Mouse (Mus musculus): ENCODE data around the gene Rpn1.
"Not testable (repeated sequence)": the region's sequence is repeated elsewhere in the genome, so short reads cannot be mapped to it uniquely, and the experiment has no call there.

DNA sequence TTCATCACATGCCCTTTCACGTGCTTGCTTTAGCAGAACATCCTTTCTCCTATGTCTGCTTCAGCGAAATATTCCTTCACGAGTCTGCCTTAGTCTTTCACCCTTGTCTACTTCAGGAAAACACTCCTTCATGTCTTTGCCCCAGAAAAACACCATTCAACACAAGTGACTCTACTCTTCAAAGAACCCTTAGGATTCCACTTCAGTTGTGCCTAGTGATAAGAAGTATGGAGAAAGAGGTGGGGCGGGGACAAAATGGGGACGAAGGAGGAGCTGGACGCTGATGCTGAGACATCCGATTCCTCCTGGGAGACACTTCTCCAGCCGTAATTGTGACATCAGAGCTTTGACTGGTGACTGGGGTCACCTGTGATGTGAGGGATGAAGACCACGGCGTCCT, 41.5 kb downstream of the Rpn1 start:
- not testable (repeated sequence) for TF ChIP-seq MAX (IDR thresholded peaks at IDR 0.05; ENCODE audit: low read depth); POLR2A (IDR thresholded peaks at IDR 0.05; ENCODE audit: insufficient read length, low read depth); USF1 (IDR thresholded peaks at IDR 0.05; ENCODE audit: low read depth); MYOG (IDR thresholded peaks at IDR 0.05; ENCODE audit: control insufficient read depth in 1 of 3, insufficient read depth in 1 of 3, insufficient read length in 2 of 3, low read depth in 2 of 3); SRF (IDR thresholded peaks at IDR 0.05; ENCODE audit: control insufficient read depth, insufficient read length, low read depth); MYOD1 (IDR thresholded peaks at IDR 0.05; ENCODE audit: control insufficient read depth in 1 of 3, insufficient read length in 2 of 3, low read depth in 2 of 3); TCF12 (IDR thresholded peaks at IDR 0.05; ENCODE audit: insufficient read depth, poor library complexity, severe bottlenecking); TCF3 (IDR thresholded peaks at IDR 0.05; ENCODE audit: insufficient read length, low read depth); CEBPB (IDR thresholded peaks at IDR 0.05; ENCODE audit: insufficient read depth, poor library complexity, severe bottlenecking)

All from myocyte (in vitro differentiated cells).